Mouse (Mus musculus) CH12.LX (cell line): Measurements from ENCODE around the gene Islr. TPM values are rescaled to one million over a fixed set of nuclear protein-coding genes. Genes with fewer than 3 reads are reported as not detected.

Experiments used
- DNase-seq: peaks from one replicate; pipeline ENCODE4 v3.0.0-alpha.2; 2013; ENCODE audit errors: extremely low read depth
- H3K27ac ChIP-seq: 2 replicates; pipeline ENCODE4 v1.5.1; 2012; ENCODE audit warnings: low read depth, mild to moderate bottlenecking, control low read depth, moderate library complexity; ENCODE audit not compliant: insufficient read depth
- H3K27me3 ChIP-seq: replicated peaks from 2 replicates; pipeline ENCODE3; 2012; ENCODE audit warnings: inconsistent platforms
- H3K36me3 ChIP-seq, 2 experiments: replicated peaks in 1 of 2; 2 replicates each; pipeline versions ENCODE3 to v1.6.1; 2012; ENCODE audit warnings: inconsistent platforms in 1 of 2, low read length in 1 of 2, mild to moderate bottlenecking in 1 of 2, mixed read lengths in 1 of 2, moderate library complexity in 1 of 2; ENCODE audit not compliant: control insufficient read depth in 1 of 2, insufficient read depth in 1 of 2
- H3K4me1 ChIP-seq, 2 experiments: 2 replicates each; pipeline ENCODE4 v1.6.1; 2012; ENCODE audit warnings: inconsistent platforms in 1 of 2, moderate library complexity in 1 of 2; ENCODE audit not compliant: insufficient read depth in 2 of 2, control insufficient read depth in 1 of 2
- H3K4me2 ChIP-seq: 2 replicates; pipeline ENCODE4 v1.6.1; 2012; ENCODE audit warnings: low read depth, mild to moderate bottlenecking, control low read depth; ENCODE audit not compliant: poor library complexity, insufficient read depth, severe bottlenecking
- H3K4me3 ChIP-seq, 3 experiments: fragments of 150-350 bp in 1 of 3; sonication (generic) in 1 of 3; replicated peaks in 1 of 3; 2 replicates each; pipeline versions ENCODE3 to v1.5.1; 2011 to 2012; ENCODE audit warnings: low read depth in 2 of 3, low read length in 2 of 3, mild to moderate bottlenecking in 2 of 3, moderate library complexity in 2 of 3, control low read depth in 1 of 3, improper control_type of control experiment in 1 of 3, inconsistent platforms in 1 of 3, mixed read lengths in 1 of 3; ENCODE audit not compliant: poor library complexity in 1 of 3
- H3K79me2 ChIP-seq: replicated peaks from 2 replicates; pipeline ENCODE4 v1.6.1; 2012; ENCODE audit warnings: mild to moderate bottlenecking, moderate library complexity; ENCODE audit not compliant: control insufficient read depth, poor library complexity, insufficient read depth, severe bottlenecking; ENCODE audit errors: extremely low read depth
- H3K9ac ChIP-seq: 2 replicates; pipeline ENCODE4 v1.6.1; 2012; ENCODE audit warnings: low read depth, mild to moderate bottlenecking, control low read depth, moderate library complexity; ENCODE audit not compliant: insufficient read depth
- H3K9me3 ChIP-seq: replicated peaks from 2 replicates; pipeline ENCODE3; 2012; ENCODE audit warnings: low read length, inconsistent platforms, mixed read lengths
- BHLHE40 ChIP-seq: IDR thresholded peaks from 2 replicates; pipeline ENCODE4 v1.6.1; 2011; ENCODE audit warnings: mild to moderate bottlenecking, low read depth, low read length, improper control_type of control experiment
- CHD2 ChIP-seq: IDR thresholded peaks from 2 replicates; pipeline ENCODE4 v1.6.1; 2011; ENCODE audit warnings: low read length, improper control_type of control experiment
- ETS1 ChIP-seq: conservative IDR thresholded peaks from 2 replicates; pipeline ENCODE4 v1.6.1; 2012; ENCODE audit warnings: low read depth, mild to moderate bottlenecking, inconsistent platforms, low read length, improper control_type of control experiment, moderate library complexity
- GABPA ChIP-seq: IDR thresholded peaks from 2 replicates; pipeline ENCODE4 v1.6.1; 2012; ENCODE audit warnings: low read depth, low read length, improper control_type of control experiment, inconsistent platforms; ENCODE audit not compliant: insufficient replicate concordance
- IRF4 ChIP-seq: IDR thresholded peaks from 2 replicates; pipeline ENCODE4 v1.6.1; 2014; ENCODE audit warnings: low read depth, mild to moderate bottlenecking, inconsistent platforms, low read length, improper control_type of control experiment
- MAFK ChIP-seq: IDR thresholded peaks from 2 replicates; pipeline ENCODE4 v1.6.1; 2011; ENCODE audit warnings: low read length, improper control_type of control experiment; ENCODE audit not compliant: insufficient replicate concordance
- MXI1 ChIP-seq: IDR thresholded peaks from 2 replicates; pipeline ENCODE4 v1.6.1; 2011; ENCODE audit warnings: mild to moderate bottlenecking, low read depth, low read length, improper control_type of control experiment
- MYC ChIP-seq: IDR thresholded peaks from 2 replicates; pipeline ENCODE4 v1.6.1; 2011; ENCODE audit warnings: low read depth, mild to moderate bottlenecking, improper control_type of control experiment, low read length
- NRF1 ChIP-seq: IDR thresholded peaks from 2 replicates; pipeline ENCODE4 v1.6.1; 2014; ENCODE audit warnings: low read depth, mild to moderate bottlenecking, inconsistent platforms, low read length, improper control_type of control experiment, moderate library complexity
- RCOR1 ChIP-seq: conservative IDR thresholded peaks from 2 replicates; pipeline ENCODE4 v1.6.1; 2012; ENCODE audit warnings: low read depth, mild to moderate bottlenecking, inconsistent platforms, low read length, improper control_type of control experiment
- TBP ChIP-seq: conservative IDR thresholded peaks from 2 replicates; pipeline ENCODE4 v1.6.1; 2011; ENCODE audit warnings: low read depth, low read length, improper control_type of control experiment
- TCF12 ChIP-seq: IDR thresholded peaks from 2 replicates; pipeline ENCODE4 v1.6.1; 2014; ENCODE audit warnings: low read depth, mild to moderate bottlenecking, inconsistent platforms, low read length, improper control_type of control experiment
- UBTF ChIP-seq: IDR thresholded peaks from 2 replicates; pipeline ENCODE4 v1.6.1; 2012; ENCODE audit warnings: low read depth, mild to moderate bottlenecking, inconsistent platforms, low read length, improper control_type of control experiment, moderate library complexity
- USF1 ChIP-seq: IDR thresholded peaks from 2 replicates; pipeline ENCODE4 v1.6.1; 2014; ENCODE audit warnings: low read depth, mild to moderate bottlenecking, inconsistent platforms, low read length, improper control_type of control experiment
- ZKSCAN1 ChIP-seq: IDR thresholded peaks from 2 replicates; pipeline ENCODE4 v1.6.1; 2012; ENCODE audit warnings: low read depth, inconsistent platforms, low read length, improper control_type of control experiment, borderline replicate concordance
- ZNF384 ChIP-seq: IDR thresholded peaks from 2 replicates; pipeline ENCODE4 v1.6.1; 2012; ENCODE audit warnings: low read depth, low read length, improper control_type of control experiment, inconsistent platforms
- dilution Hi-C: fragments of 300-500 bp; cut with MboI; formaldehyde crosslinking; loops from 2 replicates; pipeline ENCODE4 v1.14.3; 2020; ENCODE audit warnings: low sequenced_read_pairs; ENCODE audit not compliant: extremely low pct_unique_long_range_greater_than_20kb, extremely low pct_ligation_motif_present
- in situ Hi-C: fragments of 300-500 bp; cut with MboI; formaldehyde crosslinking; loops from 3 replicates; pipeline ENCODE4 v1.14.3; 2019; ENCODE audit warnings: low sequenced_read_pairs, low pct_ligation_motif_present, low pct_unique_long_range_greater_than_20kb, mixed read lengths
- polyA plus RNA-seq: library from polyadenylated mRNA; unstranded; fragments of >175 nt; gene quantifications from 2 replicates; pipeline ENCODE4 v1.2.1, GENCODE M21; 2012; ENCODE audit warnings: low read depth; ENCODE audit not compliant: insufficient read length
- total RNA-seq, 2 experiments: library from RNA; depleted of rRNA; stranded (reverse); fragments of 300-350 nt in 1 of 2; fragments of >200 nt in 1 of 2; gene quantifications; 2 replicates each; pipeline ENCODE4 v1.2.3; 2012 to 2014

The Islr gene
- total and polyA plus RNA-seq, 3 experiments = not detected

DNA sequence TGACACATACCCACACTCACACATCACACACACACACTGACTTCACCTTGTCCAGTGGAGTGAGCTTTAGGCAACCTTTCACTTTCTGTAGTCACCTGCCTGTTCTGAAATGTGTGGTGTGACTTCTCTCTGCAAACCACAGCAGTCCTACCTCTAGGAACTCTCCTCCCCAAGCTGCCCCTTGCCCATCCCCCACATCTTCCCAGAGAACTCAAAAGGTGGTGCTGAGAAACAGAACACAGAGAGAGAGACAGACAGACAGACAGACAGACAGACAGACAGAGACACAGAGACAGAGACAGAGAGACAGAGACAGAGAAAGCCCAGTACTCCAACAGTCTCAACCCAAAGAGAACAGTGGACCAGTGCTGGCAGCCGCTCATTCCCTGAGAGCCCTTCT is 8.4 kb downstream of the Islr start:
- peak; percentile 34 for TF ChIP-seq BHLHE40
- TF ChIP-seq ZNF384 = no peak
- H3K27me3 ChIP-seq = peaks cover 2% of the 10 kb centered on the region
- in situ Hi-C loops = no loop called here

DNA sequence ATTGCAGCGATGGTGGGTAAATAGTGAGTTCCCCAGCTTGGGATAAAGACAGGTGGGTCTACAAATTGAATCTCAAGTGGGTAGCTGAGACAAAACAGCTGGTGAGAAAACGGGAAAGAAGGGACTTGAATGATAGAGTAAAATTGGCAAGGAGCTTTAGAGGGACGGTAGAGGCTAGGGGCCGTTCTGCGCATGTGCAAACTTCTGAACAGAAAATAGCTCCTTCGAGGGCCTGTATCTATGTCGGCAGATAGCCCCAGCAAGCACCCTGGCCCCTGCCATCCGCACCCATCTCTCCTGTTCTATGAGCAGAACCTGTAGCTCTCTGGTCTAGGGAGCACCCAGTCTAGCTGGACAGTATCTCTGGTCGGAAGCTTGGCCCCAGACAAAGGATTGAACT is 9.9 kb downstream of the Islr start:
- Histone ChIP-seq H3K36me3 (no peaks in the 10 kb centered on the region), H3K79me2 (no peaks in the 10 kb centered on the region), H3K4me3 (no peak overlapping the region), H3K27me3 (no peaks in the 10 kb centered on the region), H3K4me2 (no peak overlapping the region), H3K27ac (no peak overlapping the region), H3K9me3 (peaks cover 19% of the 10 kb centered on the region), H3K4me1 (no peaks in the 10 kb centered on the region; a peak in 1 of 4 replicates), H3K9ac (no peak overlapping the region)
- in situ Hi-C loops = no loop called here
- dilution Hi-C loops = no loop called here
- no peak for TF ChIP-seq ZKSCAN1
- TF ChIP-seq GABPA = no peak
- TF ChIP-seq NRF1 = peak; percentile 62
- TF ChIP-seq TBP = no peak
- TF ChIP-seq CHD2 = no peak
- no peak for TF ChIP-seq RCOR1
- TF ChIP-seq MXI1 = no peak
- TF ChIP-seq ETS1 = no peak
- DNase-seq = no peak

More for the DNA sequence above, 8.4 kb downstream of the Islr start:
- no peaks in the 10 kb centered on the region for H3K79me2 ChIP-seq
- H3K4me2 ChIP-seq = no peak overlapping the region
- dilution Hi-C loops = no loop called here
- no peaks in the 10 kb centered on the region for H3K36me3 ChIP-seq
- H3K27ac ChIP-seq = no peak overlapping the region
- no peak overlapping the region for H3K4me3 ChIP-seq
- no peak for DNase-seq
- H3K4me1 ChIP-seq = peaks cover 0 to 2% of the 10 kb centered on the region in 2 experiments; a peak in 2 of 4 replicates
- H3K9ac ChIP-seq = no peak overlapping the region
- peaks cover 19% of the 10 kb centered on the region for H3K9me3 ChIP-seq

DNA sequence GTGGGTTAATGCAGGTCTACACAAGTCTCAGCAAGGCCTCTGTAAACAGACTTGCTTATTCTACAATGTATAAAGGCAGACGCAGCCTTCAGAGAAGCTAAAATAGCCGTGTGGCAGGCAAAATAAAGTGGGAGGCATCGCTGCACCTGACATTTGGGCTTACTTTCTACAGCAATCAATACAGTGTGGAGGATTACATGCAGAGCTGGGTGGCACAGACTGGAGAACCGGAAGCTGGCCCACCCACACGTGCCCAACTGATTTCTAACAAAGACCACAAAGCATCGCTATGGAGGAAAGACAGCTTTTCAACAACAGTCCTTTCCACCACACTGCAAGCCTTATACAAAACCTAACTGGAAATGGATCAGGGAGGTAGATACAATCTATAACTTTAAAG is 19.6 kb downstream of the Islr start:
- Histone ChIP-seq H3K9ac (no peak overlapping the region), H3K27ac (no peak overlapping the region), H3K79me2 (no peaks in the 10 kb centered on the region), H3K9me3 (no peaks in the 10 kb centered on the region), H3K27me3 (no peaks in the 10 kb centered on the region), H3K4me3 (no peak overlapping the region), H3K4me2 (no peak overlapping the region), H3K36me3 (no peaks in the 10 kb centered on the region), H3K4me1 (peaks cover 0 to 13% of the 10 kb centered on the region in 2 experiments; a peak in 2 of 4 replicates)
- in situ Hi-C loops = no loop called here
- dilution Hi-C loops = no loop called here
- DNase-seq = no peak
- TF ChIP-seq TCF12 (no peak), MAFK (no peak), USF1 (no peak), MXI1 (no peak), NRF1 (no peak), UBTF (no peak), IRF4 (no peak), MYC (no peak), RCOR1 (no peak), BHLHE40 (no peak)
